Mouse (Mus musculus) CH12.LX (cell line): ENCODE data around the gene Snx5. TPM values are rescaled to one million over a fixed set of nuclear protein-coding genes. Genes with fewer than 3 reads are reported as not detected.

Experiments
- DNase-seq: peaks from one replicate; pipeline ENCODE4 v3.0.0-alpha.2; 2013; ENCODE audit errors: extremely low read depth
- H3K27ac ChIP-seq: 2 replicates; pipeline ENCODE4 v1.5.1; 2012; ENCODE audit warnings: low read depth, mild to moderate bottlenecking, control low read depth, moderate library complexity; ENCODE audit not compliant: insufficient read depth
- H3K27me3 ChIP-seq: replicated peaks from 2 replicates; pipeline ENCODE3; 2012; ENCODE audit warnings: inconsistent platforms
- H3K36me3 ChIP-seq, 2 experiments: replicated peaks in 1 of 2; 2 replicates each; pipeline versions ENCODE3 to v1.6.1; 2012; ENCODE audit warnings: inconsistent platforms in 1 of 2, low read length in 1 of 2, mild to moderate bottlenecking in 1 of 2, mixed read lengths in 1 of 2, moderate library complexity in 1 of 2; ENCODE audit not compliant: control insufficient read depth in 1 of 2, insufficient read depth in 1 of 2
- H3K4me1 ChIP-seq, 2 experiments: 2 replicates each; pipeline ENCODE4 v1.6.1; 2012; ENCODE audit warnings: inconsistent platforms in 1 of 2, moderate library complexity in 1 of 2; ENCODE audit not compliant: insufficient read depth in 2 of 2, control insufficient read depth in 1 of 2
- H3K4me2 ChIP-seq: 2 replicates; pipeline ENCODE4 v1.6.1; 2012; ENCODE audit warnings: low read depth, mild to moderate bottlenecking, control low read depth; ENCODE audit not compliant: poor library complexity, insufficient read depth, severe bottlenecking
- H3K4me3 ChIP-seq, 3 experiments: fragments of 150-350 bp in 1 of 3; sonication (generic) in 1 of 3; replicated peaks in 1 of 3; 2 replicates each; pipeline versions ENCODE3 to v1.5.1; 2011 to 2012; ENCODE audit warnings: low read depth in 2 of 3, low read length in 2 of 3, mild to moderate bottlenecking in 2 of 3, moderate library complexity in 2 of 3, control low read depth in 1 of 3, improper control_type of control experiment in 1 of 3, inconsistent platforms in 1 of 3, mixed read lengths in 1 of 3; ENCODE audit not compliant: poor library complexity in 1 of 3
- H3K79me2 ChIP-seq: replicated peaks from 2 replicates; pipeline ENCODE4 v1.6.1; 2012; ENCODE audit warnings: mild to moderate bottlenecking, moderate library complexity; ENCODE audit not compliant: control insufficient read depth, poor library complexity, insufficient read depth, severe bottlenecking; ENCODE audit errors: extremely low read depth
- H3K9ac ChIP-seq: 2 replicates; pipeline ENCODE4 v1.6.1; 2012; ENCODE audit warnings: low read depth, mild to moderate bottlenecking, control low read depth, moderate library complexity; ENCODE audit not compliant: insufficient read depth
- H3K9me3 ChIP-seq: replicated peaks from 2 replicates; pipeline ENCODE3; 2012; ENCODE audit warnings: low read length, inconsistent platforms, mixed read lengths
- BHLHE40 ChIP-seq: IDR thresholded peaks from 2 replicates; pipeline ENCODE4 v1.6.1; 2011; ENCODE audit warnings: mild to moderate bottlenecking, low read depth, low read length, improper control_type of control experiment
- CHD1 ChIP-seq: IDR thresholded peaks from 2 replicates; pipeline ENCODE4 v1.6.1; 2012; ENCODE audit warnings: low read depth, low read length, improper control_type of control experiment, inconsistent platforms
- ELF1 ChIP-seq: IDR thresholded peaks from 2 replicates; pipeline ENCODE4 v1.6.1; 2014; ENCODE audit warnings: low read depth, mild to moderate bottlenecking, inconsistent platforms, low read length, improper control_type of control experiment
- EP300 ChIP-seq: IDR thresholded peaks from 2 replicates; pipeline ENCODE4 v1.6.1; 2011; ENCODE audit warnings: low read length, improper control_type of control experiment
- ETS1 ChIP-seq: conservative IDR thresholded peaks from 2 replicates; pipeline ENCODE4 v1.6.1; 2012; ENCODE audit warnings: low read depth, mild to moderate bottlenecking, inconsistent platforms, low read length, improper control_type of control experiment, moderate library complexity
- GABPA ChIP-seq: IDR thresholded peaks from 2 replicates; pipeline ENCODE4 v1.6.1; 2012; ENCODE audit warnings: low read depth, low read length, improper control_type of control experiment, inconsistent platforms; ENCODE audit not compliant: insufficient replicate concordance
- HCFC1 ChIP-seq: IDR thresholded peaks from 2 replicates; pipeline ENCODE4 v1.6.1; 2012; ENCODE audit warnings: low read depth, mild to moderate bottlenecking, inconsistent platforms, low read length, improper control_type of control experiment
- JUND ChIP-seq: conservative IDR thresholded peaks from 2 replicates; pipeline ENCODE4 v1.6.1; 2011; ENCODE audit warnings: low read depth, low read length, improper control_type of control experiment
- KAT2A ChIP-seq: IDR thresholded peaks from 2 replicates; pipeline ENCODE4 v1.6.1; 2012; ENCODE audit warnings: low read length, improper control_type of control experiment, inconsistent platforms; ENCODE audit not compliant: insufficient replicate concordance
- MAX ChIP-seq: IDR thresholded peaks from 2 replicates; pipeline ENCODE4 v1.6.1; 2011; ENCODE audit warnings: low read length, improper control_type of control experiment
- MYC ChIP-seq: IDR thresholded peaks from 2 replicates; pipeline ENCODE4 v1.6.1; 2011; ENCODE audit warnings: low read depth, mild to moderate bottlenecking, improper control_type of control experiment, low read length
- NELFE ChIP-seq: IDR thresholded peaks from 2 replicates; pipeline ENCODE4 v1.6.1; 2011; ENCODE audit warnings: low read depth, low read length, improper control_type of control experiment
- POLR2A ChIP-seq: IDR thresholded peaks from 2 replicates; pipeline ENCODE4 v1.6.1; 2011; ENCODE audit warnings: low read depth, mild to moderate bottlenecking, improper control_type of control experiment, low read length
- POLR2AphosphoS2 ChIP-seq: IDR thresholded peaks from 2 replicates; pipeline ENCODE4 v1.6.1; 2011; ENCODE audit warnings: low read depth, low read length, improper control_type of control experiment
- RCOR1 ChIP-seq: conservative IDR thresholded peaks from 2 replicates; pipeline ENCODE4 v1.6.1; 2012; ENCODE audit warnings: low read depth, mild to moderate bottlenecking, inconsistent platforms, low read length, improper control_type of control experiment
- SIN3A ChIP-seq: IDR thresholded peaks from 2 replicates; pipeline ENCODE4 v1.6.1; 2012; ENCODE audit warnings: low read length, improper control_type of control experiment, inconsistent platforms
- USF1 ChIP-seq: IDR thresholded peaks from 2 replicates; pipeline ENCODE4 v1.6.1; 2014; ENCODE audit warnings: low read depth, mild to moderate bottlenecking, inconsistent platforms, low read length, improper control_type of control experiment
- ZC3H11A ChIP-seq: IDR thresholded peaks from 2 replicates; pipeline ENCODE4 v1.6.1; 2012; ENCODE audit warnings: low read depth, mild to moderate bottlenecking, inconsistent platforms, low read length, improper control_type of control experiment
- ZKSCAN1 ChIP-seq: IDR thresholded peaks from 2 replicates; pipeline ENCODE4 v1.6.1; 2012; ENCODE audit warnings: low read depth, inconsistent platforms, low read length, improper control_type of control experiment, borderline replicate concordance
- ZMIZ1 ChIP-seq: IDR thresholded peaks from 2 replicates; pipeline ENCODE4 v1.6.1; 2012; ENCODE audit warnings: low read depth, mild to moderate bottlenecking, inconsistent platforms, low read length, improper control_type of control experiment
- dilution Hi-C: fragments of 300-500 bp; cut with MboI; formaldehyde crosslinking; loops from 2 replicates; pipeline ENCODE4 v1.14.3; 2020; ENCODE audit warnings: low sequenced_read_pairs; ENCODE audit not compliant: extremely low pct_unique_long_range_greater_than_20kb, extremely low pct_ligation_motif_present
- in situ Hi-C: fragments of 300-500 bp; cut with MboI; formaldehyde crosslinking; loops from 3 replicates; pipeline ENCODE4 v1.14.3; 2019; ENCODE audit warnings: low sequenced_read_pairs, low pct_ligation_motif_present, low pct_unique_long_range_greater_than_20kb, mixed read lengths
- polyA plus RNA-seq: library from polyadenylated mRNA; unstranded; fragments of >175 nt; gene quantifications from 2 replicates; pipeline ENCODE4 v1.2.1, GENCODE M21; 2012; ENCODE audit warnings: low read depth; ENCODE audit not compliant: insufficient read length
- total RNA-seq, 2 experiments: library from RNA; depleted of rRNA; stranded (reverse); fragments of 300-350 nt in 1 of 2; fragments of >200 nt in 1 of 2; gene quantifications; 2 replicates each; pipeline ENCODE4 v1.2.3; 2012 to 2014

The Snx5 gene
- total and polyA plus RNA-seq, 3 experiments = 380 to 1,220 (median 666) TPM

- H3K9me3 ChIP-seq = no peaks in the 10 kb centered on the region
- peaks cover 95% of the 10 kb centered on the region for H3K79me2 ChIP-seq
- peak overlapping the region; percentile 39; the same call in 1 of the 2 replicates for H3K9ac ChIP-seq
- H3K4me2 ChIP-seq = peak overlapping the region; percentile 27; the same call in 1 of the 2 replicates
- H3K4me1 ChIP-seq = peaks cover 3 to 57% of the 10 kb centered on the region in 2 experiments; a peak in 3 of 4 replicates
- no peak overlapping the region for H3K4me3 ChIP-seq
- dilution Hi-C loops (no loop called here), in situ Hi-C loops (no loop called here)
- no peaks in the 10 kb centered on the region for H3K27me3 ChIP-seq
- peaks cover 42 to 92% of the 10 kb centered on the region in 2 experiments for H3K36me3 ChIP-seq
- TF ChIP-seq ZKSCAN1 (no peak), RCOR1 (no peak), ZC3H11A (no peak), POLR2A (peak; percentile 49), USF1 (no peak), KAT2A (no peak), JUND (no peak), ZMIZ1 (no peak), POLR2AphosphoS2 (0 out of 2 replicates have a peak, but pooled peaks have one; percentile 59)
- H3K27ac ChIP-seq = no peak overlapping the region
- no peak for DNase-seq
These were observed 7.9 kb downstream of the Snx5 start for GRCm38 (mm10) chr2:144262837-144263236.

- no peaks in the 10 kb centered on the region for H3K9me3 ChIP-seq
- DNase-seq = no peak
- in situ Hi-C loops = no loop called here
- no peak for TF ChIP-seq MYC
- TF ChIP-seq BHLHE40 = no peak
- TF ChIP-seq POLR2A = no peak
- TF ChIP-seq ETS1 = no peak
- TF ChIP-seq EP300 = no peak
- TF ChIP-seq CHD1 = no peak
- TF ChIP-seq HCFC1 = no peak
- TF ChIP-seq MAX = no peak
- TF ChIP-seq JUND = no peak
- TF ChIP-seq NELFE = no peak
- no peak for TF ChIP-seq ZKSCAN1
- no peak for TF ChIP-seq ELF1
- TF ChIP-seq GABPA = no peak
- TF ChIP-seq POLR2AphosphoS2 = no peak
- TF ChIP-seq SIN3A = no peak
- TF ChIP-seq, all 38 proteins: peak for 0
- Histone ChIP-seq H3K36me3 (peaks cover 55% of the 10 kb centered on the region in 2 experiments), H3K4me3 (no peak overlapping the region), H3K27me3 (no peaks in the 10 kb centered on the region), H3K79me2 (peaks cover 11% of the 10 kb centered on the region), H3K4me2 (no peak overlapping the region), H3K9ac (no peak overlapping the region), H3K4me1 (peaks cover 21 to 67% of the 10 kb centered on the region in 2 experiments), H3K27ac (no peak overlapping the region)
- dilution Hi-C loops = no loop called here
These were observed 20.6 kb downstream of the Snx5 start for GRCm38 (mm10) chr2:144250111-144250510.
